Mouse (Mus musculus): Measurements from ENCODE around the gene Mafb. TPM values are rescaled to one million over a fixed set of nuclear protein-coding genes. Genes with fewer than 3 reads are reported as not detected.

Gene Mafb
- polyA plus RNA-seq, 1 experiment from 2014 or later: 5.3 TPM

DNA sequence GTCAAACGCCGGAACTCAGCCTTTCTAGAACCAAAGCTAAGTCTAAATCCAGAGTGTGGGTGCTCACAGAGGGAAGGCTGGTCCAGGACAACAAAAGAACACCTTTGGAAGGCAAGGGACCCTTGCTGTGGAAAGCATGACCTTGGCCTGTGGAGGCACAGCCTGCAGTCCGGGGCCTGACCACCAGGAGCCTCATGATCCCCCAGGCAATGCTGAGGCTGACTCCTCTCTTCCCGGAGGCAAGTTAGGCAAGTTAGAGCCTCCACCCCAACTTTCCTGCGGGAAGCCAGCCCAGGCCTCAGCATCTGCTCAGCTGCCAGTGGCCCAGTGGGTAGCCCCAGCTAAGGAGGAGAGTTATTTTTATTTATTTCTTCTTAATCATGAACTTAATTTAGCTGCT lies 9.4 kb upstream of the Mafb start:
- Histone ChIP-seq H3K27me3 (replicated peaks; ENCODE audit: low read depth, poor library complexity, severe bottlenecking) (peaks cover 74% of the 10 kb centered on the region), H3K27ac (replicated peaks) (no peak overlapping the region), H3K9me3 (no peaks in the 10 kb centered on the region), H3K4me3 (no peak overlapping the region), H3K36me3 (replicated peaks) (no peaks in the 10 kb centered on the region), H3K4me1 (0 out of 2 replicates have a peak, but pooled peaks cover 4% of the 10 kb centered on the region)
- 38% methylated on average over 5 of the region's 5 CpGs for WGBS
- DNase-seq (ENCODE audit: low spot score): no peak

DNA sequence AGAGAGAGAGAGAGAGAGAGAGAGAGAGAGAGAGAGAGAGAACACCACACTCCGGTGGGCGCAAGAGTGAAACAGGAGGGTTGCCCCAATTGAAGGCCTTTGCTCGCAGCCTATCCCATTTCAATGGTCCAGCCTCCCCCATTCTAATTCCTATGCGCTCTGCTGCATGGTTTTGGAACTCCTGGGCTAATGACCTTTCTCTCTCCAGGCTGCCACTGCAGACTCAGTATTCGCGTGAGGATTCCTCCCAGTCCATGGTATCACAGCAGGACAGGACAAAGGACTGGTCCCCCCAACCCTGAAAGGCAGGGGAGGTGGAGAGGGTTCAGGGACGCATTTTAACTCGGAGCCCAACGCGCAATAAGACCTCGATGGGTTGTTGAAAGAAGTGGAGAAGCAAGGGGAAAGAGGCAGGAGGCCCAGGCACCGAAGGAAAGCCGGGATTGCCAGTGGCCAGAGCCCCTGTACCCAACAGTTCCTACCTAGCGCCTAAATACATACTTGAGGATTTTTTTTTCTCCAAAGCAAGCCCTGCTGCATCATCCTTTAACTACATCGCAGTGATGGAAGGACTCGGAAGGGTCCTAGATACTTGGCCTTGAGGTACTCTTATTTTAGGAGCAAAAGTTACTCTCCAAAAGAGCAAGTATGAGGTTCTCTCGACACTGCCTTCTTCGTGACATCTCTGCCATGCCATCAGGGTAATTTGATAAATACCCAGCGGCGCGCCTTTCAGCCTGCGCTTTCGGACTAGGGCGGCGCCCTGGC lies 3.0 kb upstream of the Mafb start:
- Histone ChIP-seq H3K9me3 (no peaks in the 10 kb centered on the region), H3K4me3 (peak overlapping the region; percentile 69), H3K27me3 (replicated peaks; ENCODE audit: low read depth, poor library complexity, severe bottlenecking) (peaks cover 90% of the 10 kb centered on the region), H3K27ac (replicated peaks) (no peak overlapping the region), H3K4me1 (peaks cover 60% of the 10 kb centered on the region), H3K36me3 (replicated peaks) (no peaks in the 10 kb centered on the region)
- peak; percentile 45 for DNase-seq (ENCODE audit: low spot score)
- 2% methylated on average over 25 of the region's 25 CpGs for WGBS

DNA sequence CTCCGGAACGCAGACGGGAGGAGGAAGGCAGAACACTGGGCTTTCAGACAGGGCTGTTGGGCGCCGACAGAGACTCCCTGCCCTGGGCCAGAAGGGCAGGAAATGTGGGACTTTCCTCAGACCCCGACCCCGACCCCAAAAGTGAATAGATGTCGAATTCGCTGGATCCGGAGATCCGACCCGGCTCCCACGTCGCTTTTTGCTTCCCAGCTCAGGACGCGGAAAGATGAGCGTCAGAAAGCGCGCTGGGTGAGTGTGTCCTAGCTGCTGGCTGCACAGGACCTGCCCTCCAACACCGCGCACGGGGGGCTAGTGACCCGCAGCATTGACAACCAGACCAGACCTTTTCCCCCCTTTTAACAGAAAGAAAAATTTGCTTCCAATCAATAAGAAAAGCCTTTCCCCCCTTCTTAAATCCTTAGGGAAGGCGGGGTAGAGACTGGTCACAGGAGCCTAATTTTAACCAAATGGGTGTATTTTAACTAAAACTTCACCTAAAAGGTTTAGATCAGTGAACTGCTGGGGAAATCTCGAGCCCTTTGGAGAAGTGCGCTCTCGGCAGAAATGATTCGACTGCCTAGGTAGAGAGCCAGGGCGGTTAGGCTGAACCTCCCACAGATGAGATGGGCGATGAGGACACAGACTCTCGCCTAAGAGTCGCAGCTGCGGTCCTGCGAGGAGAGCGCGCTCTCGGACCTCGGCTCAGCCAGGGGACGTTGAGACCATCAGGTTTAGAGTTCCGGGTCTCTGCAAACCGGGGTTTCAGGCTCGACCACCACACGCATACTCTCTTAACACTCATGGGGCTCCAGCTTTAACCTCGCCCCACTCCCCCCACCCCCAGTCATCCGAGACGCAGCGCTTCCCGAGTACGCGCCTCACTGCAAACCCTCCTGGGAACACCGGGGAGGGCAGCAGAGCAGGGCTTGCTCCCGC lies 1.8 kb upstream of the Mafb start:
- H3K9me3 ChIP-seq: no peaks in the 10 kb centered on the region
- H3K4me1 ChIP-seq: peaks cover 63% of the 10 kb centered on the region
- WGBS: under 1% methylated on average over 52 of the region's 52 CpGs
- peaks cover 90% of the 10 kb centered on the region for H3K27me3 ChIP-seq (replicated peaks; ENCODE audit: low read depth, poor library complexity, severe bottlenecking)
- no peaks in the 10 kb centered on the region for H3K36me3 ChIP-seq (replicated peaks)
- peak overlapping the region; percentile 69 for H3K4me3 ChIP-seq
- peak; percentile 56 for DNase-seq (ENCODE audit: low spot score)
- H3K27ac ChIP-seq (replicated peaks): no peak overlapping the region; the same call in 1 of the 2 replicates

DNA sequence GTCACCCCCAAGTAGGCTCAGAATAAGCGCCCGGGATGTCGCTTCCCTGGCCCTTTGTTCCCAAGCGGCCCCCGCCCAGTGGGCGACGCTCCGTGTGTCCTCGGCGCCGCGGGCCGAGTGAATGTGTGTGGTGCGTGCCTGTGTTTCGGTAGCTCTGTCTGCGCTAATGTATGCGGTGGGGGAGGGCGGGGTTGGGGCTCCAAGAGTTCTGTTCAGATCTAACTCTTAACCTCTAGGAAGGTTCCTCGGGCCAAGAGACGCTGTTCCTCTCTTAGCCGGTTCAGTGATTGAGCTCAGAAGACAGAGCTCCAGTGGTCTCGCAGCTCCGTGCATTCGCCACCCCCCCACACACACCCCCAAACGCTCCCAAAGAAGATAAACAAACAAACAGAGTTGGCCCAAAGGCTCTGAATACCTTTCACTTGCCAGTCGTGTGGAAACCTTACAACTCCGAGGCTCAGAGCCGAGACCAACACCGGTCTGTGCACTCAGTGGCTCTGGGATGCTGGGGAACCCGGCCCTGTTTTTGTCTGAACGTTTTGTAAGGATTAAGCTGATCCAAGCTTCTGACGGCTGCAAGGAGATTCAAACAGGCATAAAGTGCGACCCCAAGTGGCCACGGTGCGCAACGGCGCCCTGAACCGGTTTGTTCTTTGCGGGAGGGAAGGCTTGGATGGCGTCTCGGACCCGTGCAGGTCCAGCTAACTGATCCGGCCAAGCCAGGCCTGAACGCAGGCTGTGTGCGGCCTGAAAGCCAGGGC lies 763 bp upstream of the Mafb start:
- Histone ChIP-seq H3K4me3 (peak overlapping the region; percentile 69), H3K27me3 (replicated peaks; ENCODE audit: low read depth, poor library complexity, severe bottlenecking) (peaks cover 89% of the 10 kb centered on the region), H3K4me1 (peaks cover 63% of the 10 kb centered on the region), H3K9me3 (no peaks in the 10 kb centered on the region), H3K36me3 (replicated peaks) (no peaks in the 10 kb centered on the region), H3K27ac (replicated peaks) (peak overlapping the region; percentile 87)
- peak; percentile 94 for DNase-seq (ENCODE audit: low spot score)
- WGBS: under 1% methylated on average over 45 of the region's 45 CpGs

DNA sequence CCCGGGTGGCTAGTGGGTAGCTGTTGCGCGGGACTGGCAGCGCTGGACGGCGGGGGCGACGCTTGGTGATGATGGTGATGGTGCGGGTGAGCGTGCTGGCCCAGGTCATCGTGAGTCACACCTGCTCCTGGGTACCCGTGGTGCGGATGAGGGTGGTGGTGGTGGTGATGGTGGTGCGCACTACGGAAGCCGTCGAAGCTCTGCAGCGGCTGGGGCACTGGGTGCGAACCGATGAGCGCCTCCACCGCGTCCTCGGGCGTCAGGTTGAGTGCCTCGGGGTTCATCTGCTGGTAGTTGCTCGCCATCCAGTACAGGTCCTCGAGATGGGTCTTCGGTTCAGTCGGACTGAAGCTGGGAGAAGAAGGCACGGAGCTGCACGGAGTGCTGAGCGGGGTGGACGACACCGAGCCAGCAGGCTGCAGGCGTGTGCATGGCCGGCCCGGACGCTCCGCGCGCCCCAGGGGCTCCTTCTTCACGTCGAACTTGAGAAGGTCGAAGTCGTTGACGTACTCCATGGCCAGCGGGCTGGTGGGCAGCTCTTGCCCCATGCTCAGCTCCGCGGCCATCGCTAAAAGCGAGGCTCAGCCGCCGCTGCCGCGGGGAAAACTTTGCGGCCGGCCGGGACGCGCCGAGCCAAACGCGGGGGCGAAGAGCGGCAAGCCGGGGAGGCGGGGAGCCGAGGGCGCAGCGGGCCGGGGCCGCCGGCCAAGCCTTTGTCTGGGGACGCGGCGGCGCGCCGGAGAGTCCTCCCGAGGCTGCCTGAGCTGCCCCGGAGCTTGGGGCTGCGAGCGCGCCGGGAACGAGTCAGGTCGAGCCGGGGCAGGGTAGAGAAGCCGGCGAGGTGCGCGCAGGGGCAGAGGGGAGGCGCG lies 520 bp downstream of the Mafb start:
- peak overlapping the region; percentile 69 for H3K4me3 ChIP-seq
- peaks cover 63% of the 10 kb centered on the region for H3K4me1 ChIP-seq
- no peaks in the 10 kb centered on the region for H3K36me3 ChIP-seq (replicated peaks)
- no peaks in the 10 kb centered on the region for H3K9me3 ChIP-seq
- peak overlapping the region; percentile 87 for H3K27ac ChIP-seq (replicated peaks)
- no peak for DNase-seq (ENCODE audit: low spot score)
- under 1% methylated on average over 95 of the region's 95 CpGs for WGBS
- peaks cover 89% of the 10 kb centered on the region for H3K27me3 ChIP-seq (replicated peaks; ENCODE audit: low read depth, poor library complexity, severe bottlenecking)

DNA sequence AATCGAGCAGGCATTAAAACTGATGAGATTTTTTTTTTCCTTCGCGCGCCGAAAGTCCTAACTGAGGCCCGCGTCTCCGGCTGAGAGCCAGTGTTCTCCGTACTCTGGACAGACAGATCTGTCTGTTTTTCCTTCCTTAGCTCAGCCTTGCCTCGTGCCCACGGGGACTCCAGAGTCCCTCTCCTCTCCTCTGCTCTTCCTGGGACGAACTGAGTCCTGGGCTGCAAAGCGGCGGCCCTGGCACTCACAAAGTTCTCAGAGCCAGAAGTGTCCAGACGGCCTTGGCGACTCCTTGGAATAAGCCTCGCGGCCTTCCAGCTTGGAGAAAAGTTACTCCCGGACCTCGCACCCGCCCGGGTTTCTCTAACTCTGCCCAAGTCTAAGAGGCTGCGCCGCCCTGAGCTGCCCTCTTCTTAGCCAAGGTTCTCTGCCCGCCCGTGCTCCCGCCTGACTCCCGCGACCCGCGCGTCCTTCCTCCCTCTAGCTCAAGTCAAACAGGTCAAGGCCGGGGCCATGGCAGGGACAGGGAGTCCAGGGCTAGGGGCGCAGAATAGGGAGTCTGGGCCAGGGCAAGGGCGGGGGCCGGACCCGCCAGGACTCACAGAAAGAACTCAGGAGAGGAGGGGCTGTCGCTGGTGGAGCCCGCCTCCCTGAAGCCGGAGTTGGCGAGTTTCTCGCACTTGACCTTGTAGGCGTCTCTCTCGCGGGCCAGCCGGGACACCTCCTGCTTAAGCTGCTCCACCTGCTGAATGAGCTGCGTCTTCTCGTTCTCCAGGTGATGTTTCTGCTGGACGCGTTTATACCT lies 1.6 kb downstream of the Mafb start:
- Histone ChIP-seq H3K4me3 (peak overlapping the region; percentile 69), H3K4me1 (peaks cover 65% of the 10 kb centered on the region), H3K9me3 (no peaks in the 10 kb centered on the region), H3K27me3 (replicated peaks; ENCODE audit: low read depth, poor library complexity, severe bottlenecking) (peaks cover 89% of the 10 kb centered on the region), H3K36me3 (replicated peaks) (no peaks in the 10 kb centered on the region), H3K27ac (replicated peaks) (peak overlapping the region; percentile 60)
- peak; percentile 74 for DNase-seq (ENCODE audit: low spot score)
- WGBS: under 1% methylated on average over 50 of the region's 50 CpGs

DNA sequence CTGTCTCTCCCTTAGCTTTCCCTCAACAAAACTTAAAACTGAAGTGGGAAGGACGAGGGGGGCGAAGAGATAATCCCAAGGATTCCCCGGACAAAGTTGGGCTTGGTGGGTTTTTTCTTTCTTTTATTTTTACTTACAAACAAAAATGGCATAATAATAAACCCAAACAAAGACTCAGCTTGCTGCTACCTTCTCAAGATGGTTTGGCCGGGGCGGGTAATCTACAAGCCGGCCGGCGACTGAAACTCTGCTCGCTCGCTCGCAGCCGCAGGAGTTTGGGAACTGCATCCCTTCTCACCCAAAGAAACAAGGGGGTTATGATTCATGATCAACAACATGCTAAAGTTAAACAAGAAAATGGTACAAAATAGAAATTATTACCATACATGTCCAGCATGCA lies 2.2 kb downstream of the Mafb start:
- Histone ChIP-seq H3K4me3 (peak overlapping the region; percentile 69), H3K27ac (replicated peaks) (no peak overlapping the region), H3K27me3 (replicated peaks; ENCODE audit: low read depth, poor library complexity, severe bottlenecking) (peaks cover 89% of the 10 kb centered on the region), H3K4me1 (peaks cover 62% of the 10 kb centered on the region), H3K9me3 (no peaks in the 10 kb centered on the region), H3K36me3 (replicated peaks) (no peaks in the 10 kb centered on the region)
- DNase-seq (ENCODE audit: low spot score): peak; percentile 53
- WGBS: under 1% methylated on average over 12 of the region's 12 CpGs

DNA sequence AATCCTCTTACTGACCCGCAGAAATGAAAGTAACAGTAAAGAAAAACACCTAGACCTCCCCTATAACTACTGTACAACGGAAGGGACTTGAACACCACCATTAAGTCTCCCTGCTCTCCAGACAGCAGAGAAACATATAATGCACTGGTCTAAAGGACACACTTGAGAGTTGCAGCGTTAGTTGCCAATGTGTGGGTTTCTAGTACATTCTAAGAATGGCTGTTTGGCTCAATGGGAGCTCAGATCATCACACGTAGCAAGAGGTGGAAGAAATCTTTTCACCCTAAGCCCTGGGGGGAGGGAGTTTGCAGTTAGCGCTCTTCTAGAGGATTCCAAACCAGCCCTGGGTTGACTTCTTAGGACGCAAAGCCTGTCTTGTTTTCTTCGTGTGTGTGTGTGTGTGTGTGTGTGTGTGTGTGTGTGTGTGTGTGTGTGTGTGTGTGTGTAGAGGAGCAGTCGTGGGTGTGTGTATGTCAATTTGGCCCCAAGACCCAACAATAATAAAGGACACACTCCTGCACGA lies 2.7 kb downstream of the Mafb start:
- peak overlapping the region; percentile 69 for H3K4me3 ChIP-seq

DNA sequence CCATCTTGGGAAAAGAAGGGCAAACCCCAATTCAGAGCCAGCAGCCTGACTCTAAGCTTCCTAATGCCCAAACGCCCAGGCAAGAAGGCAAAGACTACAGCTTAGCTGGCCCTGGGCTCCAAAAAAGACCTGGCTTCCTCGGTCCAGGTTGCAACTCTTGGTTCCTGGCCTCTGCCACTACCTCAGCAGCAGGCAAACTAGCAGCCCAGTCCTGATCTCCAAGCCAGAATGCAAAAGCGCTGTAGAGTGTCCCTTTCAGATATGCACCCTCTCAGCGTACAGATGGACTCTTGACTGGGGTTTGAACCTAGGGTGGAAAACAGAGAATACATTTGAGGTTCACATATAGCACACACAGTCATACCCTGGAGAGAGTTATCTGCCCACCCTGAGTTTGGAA lies 3.7 kb downstream of the Mafb start:
- H3K4me1 ChIP-seq: peaks cover 54% of the 10 kb centered on the region
- peaks cover 89% of the 10 kb centered on the region for H3K27me3 ChIP-seq (replicated peaks; ENCODE audit: low read depth, poor library complexity, severe bottlenecking)
- peak; percentile 30 for DNase-seq (ENCODE audit: low spot score)
- WGBS: 8% methylated on average over 4 of the region's 4 CpGs
- H3K36me3 ChIP-seq (replicated peaks): no peaks in the 10 kb centered on the region
- no peak overlapping the region for H3K27ac ChIP-seq (replicated peaks)
- no peaks in the 10 kb centered on the region for H3K9me3 ChIP-seq
- no peak overlapping the region for H3K4me3 ChIP-seq

More for the DNA sequence above, 2.7 kb downstream of the Mafb start:
- peak; percentile 45 for DNase-seq (ENCODE audit: low spot score)
- H3K27ac ChIP-seq (replicated peaks): no peak overlapping the region
- H3K4me1 ChIP-seq: peaks cover 58% of the 10 kb centered on the region
- under 1% methylated on average over 9 of the region's 9 CpGs for WGBS
- H3K9me3 ChIP-seq: no peaks in the 10 kb centered on the region
- H3K36me3 ChIP-seq (replicated peaks): no peaks in the 10 kb centered on the region
- H3K27me3 ChIP-seq (replicated peaks; ENCODE audit: low read depth, poor library complexity, severe bottlenecking): peaks cover 89% of the 10 kb centered on the region

DNA sequence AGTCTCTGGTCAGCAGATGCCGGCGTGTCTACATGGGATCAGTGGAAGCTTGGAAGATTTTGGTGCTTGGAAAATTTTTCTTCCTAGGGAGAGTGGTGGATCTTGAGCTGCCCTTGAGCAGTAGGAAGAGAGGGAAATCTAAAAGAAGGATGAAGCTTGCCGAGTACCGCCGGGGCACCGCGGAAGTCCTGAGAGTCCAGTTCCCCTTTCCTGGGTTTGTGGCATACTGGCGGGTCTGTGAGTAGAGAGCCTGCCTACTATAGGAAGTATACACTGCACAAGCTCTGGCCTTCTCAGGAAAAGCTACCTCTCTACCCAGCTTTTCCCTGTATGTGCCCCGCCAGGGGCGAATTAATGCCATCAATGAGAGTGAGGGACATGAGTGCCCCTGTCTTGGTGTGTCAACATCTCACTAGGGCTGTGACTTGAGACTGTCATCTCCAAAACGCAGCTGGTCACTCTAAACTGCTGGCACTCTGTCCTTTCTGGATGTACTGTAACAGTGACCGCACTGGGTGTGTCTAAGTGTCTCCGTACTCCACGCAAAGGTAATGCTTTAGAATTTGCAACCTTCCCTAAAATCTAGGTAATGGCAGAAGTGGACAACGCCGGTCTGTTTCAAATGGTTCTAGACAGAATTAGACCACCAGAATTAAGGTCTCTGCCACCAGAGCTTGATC lies 5.3 kb downstream of the Mafb start:
- Histone ChIP-seq H3K27ac (replicated peaks) (no peak overlapping the region), H3K9me3 (no peaks in the 10 kb centered on the region), H3K4me1 (peaks cover 39% of the 10 kb centered on the region), H3K27me3 (replicated peaks; ENCODE audit: low read depth, poor library complexity, severe bottlenecking) (peaks cover 99% of the 10 kb centered on the region), H3K36me3 (replicated peaks) (no peaks in the 10 kb centered on the region), H3K4me3 (no peak overlapping the region)
- 4% methylated on average over 16 of the region's 16 CpGs for WGBS
- DNase-seq (ENCODE audit: low spot score): peak; percentile 32

All from embryonic facial prominence, embryonic 10.5 days (tissue).